Mouse (Mus musculus): ENCODE results near the gene Vps41.

DNA sequence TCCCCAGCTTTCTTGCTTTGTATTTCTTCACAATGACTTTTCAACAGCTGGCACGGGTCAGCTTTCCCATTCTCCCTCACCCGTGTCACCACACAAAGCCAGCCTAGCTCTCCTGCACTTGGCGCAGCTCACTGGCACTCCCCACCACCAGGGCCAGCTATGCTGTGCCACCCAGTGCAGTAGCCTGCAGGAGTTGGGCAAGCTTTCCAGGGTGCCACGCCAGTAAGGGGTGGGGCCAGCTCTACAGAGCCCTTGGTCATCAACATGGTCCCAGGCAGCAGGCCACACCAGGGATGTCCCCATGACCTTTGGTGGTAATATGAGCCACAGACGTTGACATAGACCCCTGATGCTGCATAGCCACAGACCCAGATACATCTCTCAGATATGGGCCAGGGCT is 80.5 kb downstream of the Vps41 start:
- TF ChIP-seq POLR2A (IDR thresholded peaks at IDR 0.05; ENCODE audit: insufficient read depth, low read length): no peak
- TF ChIP-seq CTCF (IDR thresholded peaks at IDR 0.05; ENCODE audit: low read depth, low read length): no peak

Data from ES-Bruce4 (cell line).